Mouse (Mus musculus): ENCODE results near the gene Hpse2.
A peak's percentile ranks its signal among the peaks of the same experiment; 100 is the strongest.
"Not testable (repeated sequence)": the region's sequence is repeated elsewhere in the genome, so short reads cannot be mapped to it uniquely, and the experiment has no call there.

Gene Hpse2

DNA sequence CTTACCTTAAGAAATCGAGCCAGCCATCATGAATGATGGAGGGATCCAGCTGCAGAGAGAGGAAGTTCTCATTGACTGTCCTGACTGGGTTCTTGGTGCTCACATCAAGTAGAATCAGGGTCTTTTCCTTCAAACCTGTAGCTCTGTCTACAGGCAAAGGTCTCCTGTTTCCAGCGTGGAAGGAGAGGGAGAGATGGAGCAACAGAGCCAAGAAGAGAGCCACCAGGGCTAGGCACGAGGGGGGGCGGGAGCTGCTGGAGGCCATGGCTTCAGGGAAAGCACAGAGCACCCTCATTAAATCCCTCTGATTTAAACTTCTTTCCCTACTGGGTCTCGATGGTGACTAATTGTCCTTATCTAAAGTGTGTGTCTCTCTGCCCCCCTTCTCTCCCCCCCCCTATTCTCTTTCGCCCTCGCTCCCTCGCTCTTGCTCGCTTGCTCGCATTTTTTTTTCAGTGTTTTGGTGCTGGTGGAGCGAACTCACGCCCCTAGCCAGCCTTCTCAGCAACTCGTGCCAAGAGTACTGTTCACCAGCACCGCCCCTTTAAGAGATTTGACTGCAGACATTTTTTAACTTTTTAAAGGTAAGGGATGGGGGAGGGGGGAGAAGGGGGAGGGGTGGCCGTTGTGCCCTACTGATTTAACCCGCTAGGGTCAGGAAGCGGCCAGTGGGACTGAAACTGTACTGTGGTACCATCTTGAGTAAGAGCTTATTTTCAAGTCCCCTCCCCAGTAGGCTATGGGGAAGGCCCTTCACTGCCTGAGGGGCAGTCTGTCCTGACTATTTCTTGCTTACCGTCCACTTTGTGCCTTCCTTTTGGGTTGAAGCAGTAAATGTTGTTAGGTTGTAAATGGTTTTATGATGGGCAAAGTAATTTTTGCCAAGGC, at the start of gene Hpse2:
Gene Hpse2 (minus strand): TSS at position 339 of the 888 bp plus-strand sequence.
- no peak for DNase-seq

- no peak for DNase-seq
These were observed 39.5 kb upstream of the Hpse2 start for GRCm38 (mm10) chr19:43427446-43428224.

DNA sequence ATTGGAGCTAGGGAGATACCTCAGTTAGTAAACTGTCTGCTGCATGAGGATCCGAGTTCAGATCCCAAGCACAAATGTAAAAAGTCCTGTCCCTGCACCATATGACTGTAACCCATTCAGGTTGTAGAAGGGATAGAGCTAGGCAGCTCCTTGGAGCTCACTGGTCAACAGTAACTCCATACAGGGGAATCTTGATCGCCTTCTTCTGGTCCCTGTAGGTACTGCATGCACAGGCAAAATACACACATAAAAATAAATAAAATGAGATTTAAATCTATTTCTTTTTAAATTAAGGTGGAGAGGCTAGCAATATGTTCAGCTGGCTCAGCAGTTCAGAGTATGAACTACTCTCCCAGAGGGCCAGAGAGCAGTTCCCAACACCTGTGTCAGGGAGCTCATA, 35.9 kb upstream of the Hpse2 start:
- no peak for DNase-seq

DNA sequence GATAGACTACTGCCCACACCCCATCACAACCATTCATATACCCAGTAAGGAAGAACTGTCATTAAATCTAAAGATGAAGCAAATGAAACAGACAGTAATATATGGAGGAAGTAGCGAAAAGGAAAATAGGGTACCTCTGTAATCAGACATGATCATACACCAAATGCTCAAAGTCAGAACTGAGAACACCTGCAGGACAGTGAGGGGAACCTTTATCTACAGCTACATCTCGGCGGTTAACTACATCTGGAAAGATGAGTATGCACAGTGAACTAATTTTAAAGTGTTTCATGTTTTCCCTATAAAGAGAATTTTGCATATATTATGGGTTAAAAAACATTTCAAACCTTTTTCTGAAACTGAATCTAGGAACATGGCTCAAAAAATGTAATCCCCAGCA, 32.4 kb upstream of the Hpse2 start:
- no peak for DNase-seq

DNA sequence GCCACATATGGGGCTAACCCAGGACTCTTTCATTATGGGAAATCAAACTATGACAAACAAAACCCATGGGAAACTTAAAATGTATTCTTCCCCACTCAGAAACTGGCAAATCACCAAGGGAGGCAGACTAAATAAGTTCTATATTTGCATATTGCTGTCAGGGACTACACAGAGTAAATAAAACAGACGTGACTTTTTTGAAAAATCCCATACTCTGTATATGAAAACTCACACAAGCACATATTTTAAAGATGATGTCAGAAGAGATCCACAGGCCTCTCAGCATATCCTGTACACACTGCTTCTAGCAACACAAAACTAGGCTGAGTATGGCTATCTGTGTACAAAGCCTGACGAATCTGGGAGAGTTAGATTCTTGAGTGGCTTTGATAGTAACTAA, 27.4 kb upstream of the Hpse2 start:
- no peak for DNase-seq

DNA sequence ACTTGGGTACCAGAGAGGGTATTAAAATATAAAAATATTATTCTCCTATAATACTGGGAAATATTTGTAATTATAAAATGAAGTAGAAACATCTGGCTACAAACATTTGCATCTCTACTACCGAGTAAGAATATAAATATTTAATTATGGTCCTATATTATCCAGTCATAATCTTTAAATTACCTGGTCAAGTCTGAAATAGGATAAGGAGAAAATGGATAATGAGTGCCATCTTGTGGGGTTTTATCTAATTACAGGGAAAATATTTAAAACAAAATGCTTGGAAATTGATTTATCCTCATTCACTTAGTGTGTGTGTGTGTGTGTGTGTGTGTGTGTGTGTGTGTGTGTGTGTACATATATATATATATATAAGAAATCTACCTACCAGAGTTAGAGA, 19.0 kb upstream of the Hpse2 start:
- no peak for DNase-seq

DNA sequence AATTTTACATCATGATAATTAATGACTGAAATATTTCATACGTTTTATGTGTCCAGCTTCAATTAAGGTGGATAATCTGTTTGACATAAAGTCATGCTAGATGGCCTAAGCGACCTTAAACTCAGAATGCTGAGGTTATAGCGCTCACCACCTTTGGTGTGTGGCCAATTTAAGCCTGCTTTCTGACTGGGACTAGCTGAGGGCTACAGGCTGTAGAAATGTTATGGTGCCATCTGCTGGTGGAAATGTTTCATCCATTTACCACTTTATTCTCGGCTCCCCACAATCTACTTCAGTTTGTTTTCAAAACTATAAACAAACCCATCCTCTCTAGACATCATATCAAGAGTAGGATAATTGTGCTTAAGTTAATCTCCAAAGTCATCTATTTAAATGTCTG, 8.2 kb upstream of the Hpse2 start:
- DNase-seq = peak; percentile 16 to 63

DNA sequence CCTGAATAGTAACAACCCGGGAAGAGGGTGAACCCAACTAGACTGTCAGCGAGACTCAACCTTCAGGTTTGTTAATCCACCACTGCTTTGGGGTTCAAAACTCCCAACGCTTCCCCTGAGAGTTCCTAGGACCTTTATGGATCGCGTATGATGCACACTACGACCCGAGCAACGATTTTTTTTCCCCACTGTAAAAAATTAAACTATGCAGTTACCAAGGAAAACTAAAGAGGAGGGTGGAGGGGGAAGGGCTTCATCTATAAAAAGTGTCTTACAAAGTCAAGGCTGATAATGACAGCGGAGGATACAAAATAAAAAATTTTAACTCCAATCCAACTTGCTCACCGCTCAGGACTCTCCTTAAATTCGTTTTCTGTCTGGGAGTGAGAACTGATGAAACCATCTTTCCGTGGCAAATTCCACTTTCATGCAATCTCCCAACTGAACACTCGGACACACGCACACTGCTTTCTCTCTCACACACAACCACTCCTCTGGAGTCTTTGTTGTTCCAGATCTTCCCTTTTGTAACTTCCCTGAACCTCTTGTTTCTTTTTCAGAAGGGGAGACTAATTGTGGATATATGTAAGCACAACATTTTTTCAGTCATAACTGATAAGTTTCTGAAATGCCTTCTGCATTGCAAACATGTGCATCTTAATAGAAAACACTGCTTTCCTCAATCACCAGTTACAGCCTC, 934 bp downstream of the Hpse2 start:
- DNase-seq = no peak

GRCm38 (mm10) chr19:43386041-43386952, 1.9 kb downstream of the Hpse2 start:
- peak; percentile 6 to 9 for DNase-seq

DNA sequence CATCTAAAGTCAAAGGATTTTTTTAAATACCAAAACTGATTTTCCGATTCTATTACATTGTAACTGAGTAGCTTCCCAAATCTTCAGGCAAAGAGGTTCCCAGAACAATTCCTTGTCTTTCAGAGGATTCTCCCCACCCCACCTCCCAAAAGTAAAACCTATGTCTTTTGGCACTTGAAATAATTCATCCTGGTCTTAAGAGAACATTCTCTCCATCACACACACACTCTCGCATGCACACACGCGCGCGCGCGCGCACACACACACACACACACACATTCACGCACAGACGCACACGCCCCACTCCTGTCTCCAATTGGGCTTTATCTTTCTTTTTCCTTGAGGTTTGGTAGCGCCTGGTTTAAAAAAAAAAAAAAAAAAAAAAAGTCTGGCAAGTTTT, 2.7 kb downstream of the Hpse2 start:
- no peak for DNase-seq

DNA sequence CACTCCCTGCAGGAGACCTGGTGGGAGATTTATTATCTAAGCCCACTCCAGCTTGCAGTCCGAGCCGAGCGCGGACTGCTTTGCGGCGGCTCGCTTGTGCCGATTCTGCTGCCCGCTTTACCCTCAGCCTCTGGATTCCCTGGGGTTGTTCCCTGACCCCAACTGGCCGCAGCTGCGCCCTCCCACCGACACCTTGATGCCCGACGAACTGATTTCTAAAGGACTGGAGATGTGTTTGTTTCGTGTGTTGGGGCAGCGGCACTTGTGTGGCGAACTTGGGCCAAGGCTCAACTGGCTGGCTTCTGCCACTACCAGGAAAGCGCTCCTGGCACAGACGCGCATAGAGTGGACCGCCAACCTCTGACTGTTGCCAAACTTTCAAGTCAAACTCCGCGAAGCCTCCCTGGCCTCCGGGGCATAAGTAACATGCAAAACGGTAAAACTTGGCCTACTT, 3.1 kb downstream of the Hpse2 start:
- DNase-seq = peak in 1 of 2 experiments; percentile 10

DNA sequence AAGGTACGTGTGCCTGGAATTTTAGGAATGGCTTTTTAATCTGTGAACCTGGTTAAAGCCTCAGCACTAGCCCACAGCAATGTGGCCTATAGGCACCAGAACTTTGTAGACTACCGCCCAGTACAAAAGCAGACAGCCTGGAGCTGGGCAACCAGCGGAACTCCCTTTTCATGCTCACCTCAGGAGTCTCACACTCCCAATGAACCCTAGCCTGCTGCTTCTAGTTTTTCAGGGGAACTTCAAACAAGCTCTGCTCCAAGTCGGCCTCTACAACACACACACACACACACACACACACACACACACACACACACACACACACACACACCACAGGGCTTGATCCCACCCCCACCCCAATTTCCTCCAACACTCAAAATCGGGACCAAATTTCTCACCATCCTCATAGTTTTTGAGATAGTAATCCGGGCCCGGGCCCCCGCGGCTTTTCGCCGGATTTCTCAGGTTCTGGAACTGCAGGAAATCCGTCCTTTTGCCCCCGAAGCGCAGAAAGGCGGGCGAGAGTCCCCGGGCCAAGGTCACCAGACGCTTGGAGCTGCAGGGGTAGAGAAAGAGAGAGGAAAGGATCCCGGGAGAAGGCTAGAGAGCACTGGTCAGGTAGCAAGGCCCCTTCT, 3.7 kb downstream of the Hpse2 start:
- DNase-seq = no peak

DNA sequence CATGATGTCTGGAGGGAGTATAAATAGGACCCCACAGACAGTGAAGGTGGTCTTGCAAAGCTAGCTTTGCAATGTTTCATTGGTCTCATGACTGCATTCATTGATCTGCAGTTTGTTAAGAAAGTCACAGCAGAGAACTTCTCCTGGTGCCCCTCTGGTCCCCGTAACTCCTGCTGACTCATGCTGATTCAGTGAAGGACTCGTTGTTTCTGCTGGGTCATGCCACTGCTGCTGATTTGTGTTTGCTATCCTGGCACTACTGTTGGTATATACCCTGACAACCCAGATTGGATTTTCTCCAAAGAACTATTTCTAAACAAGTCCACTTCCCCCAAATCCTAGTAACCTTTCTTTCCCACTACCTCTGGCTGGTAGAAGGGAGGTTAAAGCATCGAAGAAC, 29.3 kb downstream of the Hpse2 start:
- no peak for DNase-seq

DNA sequence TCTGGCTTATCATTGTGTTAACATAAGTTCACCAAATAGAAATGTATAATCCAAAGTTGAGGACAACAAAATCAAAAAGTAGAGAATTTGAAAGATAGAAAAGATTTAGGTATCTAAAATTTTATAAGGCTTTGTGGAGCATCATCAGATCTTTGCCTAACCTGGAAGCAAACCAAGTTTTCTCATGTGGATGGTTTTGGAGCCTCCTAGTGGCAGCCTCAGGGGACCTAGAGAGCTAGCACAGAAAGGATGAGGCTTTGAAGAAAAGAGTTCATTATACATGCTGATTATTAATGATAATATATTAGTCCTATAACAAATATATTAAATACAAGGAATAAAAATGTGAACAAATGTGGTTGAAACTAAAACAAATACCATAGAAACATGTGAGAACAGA, 77.0 kb downstream of the Hpse2 start:
- peak; percentile 8 to 33 for DNase-seq

DNA sequence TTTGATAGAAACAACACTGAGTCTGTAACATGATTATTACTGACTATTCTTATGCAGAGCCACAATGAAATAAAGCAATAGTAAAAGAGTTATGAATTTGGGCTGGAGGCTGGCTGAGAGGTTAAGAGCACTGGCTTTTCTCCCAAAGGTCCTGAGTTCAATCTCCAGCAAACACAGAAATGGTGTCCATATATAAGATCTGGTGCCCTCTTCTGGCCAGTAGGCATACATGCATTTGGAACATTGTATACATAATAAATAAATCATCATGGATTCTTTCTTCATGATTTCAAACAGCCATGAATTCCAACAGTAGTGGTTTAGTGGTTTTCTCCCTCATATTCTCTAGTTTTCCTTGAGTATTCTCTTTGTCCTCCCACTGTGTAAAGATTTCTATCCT, 81.4 kb downstream of the Hpse2 start:
- no peak for DNase-seq

GRCm38 (mm10) chr19:43281336-43281735, 106.8 kb downstream of the Hpse2 start:
- not testable (repeated sequence) for DNase-seq

DNA sequence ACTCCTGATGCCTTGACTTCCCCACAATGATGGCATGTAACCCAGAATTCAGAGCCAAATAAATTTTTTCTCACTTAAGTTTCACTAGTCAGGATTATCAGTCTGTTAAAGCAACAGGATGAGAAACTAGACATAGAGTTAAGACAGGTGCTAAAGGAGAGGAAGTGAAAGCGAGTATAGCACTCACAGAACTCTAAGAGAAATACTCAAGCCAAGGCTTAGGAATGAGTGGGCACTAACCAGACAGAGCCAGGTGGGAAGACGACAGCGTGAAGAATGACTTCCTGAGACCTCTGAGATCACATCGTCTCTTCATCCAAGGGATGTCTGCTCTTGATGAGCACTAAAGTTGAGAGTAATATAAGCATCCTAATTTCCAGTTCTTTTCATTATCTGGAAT, 144.2 kb downstream of the Hpse2 start:
- DNase-seq = no peak

GRCm38 (mm10) chr19:43231711-43232110, 156.4 kb downstream of the Hpse2 start:
- DNase-seq = no peak

DNA sequence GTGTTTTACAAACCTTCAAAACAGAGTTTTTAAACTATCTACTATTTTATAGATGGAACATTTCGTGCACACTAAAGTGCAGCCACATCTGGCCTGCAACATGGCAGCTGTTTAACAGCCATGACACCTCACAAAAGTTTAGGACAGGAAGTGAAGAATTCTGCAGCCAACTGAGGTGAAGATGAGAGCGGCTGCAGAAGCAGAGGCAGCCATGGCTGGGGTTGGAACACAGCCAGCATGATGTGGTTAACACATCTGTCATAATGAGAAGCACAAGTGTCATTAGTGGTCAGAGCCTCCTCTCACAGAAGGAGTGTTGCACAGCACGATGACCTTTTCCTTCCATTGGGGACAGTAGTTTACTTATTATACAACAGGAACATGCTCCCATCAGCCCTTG, 194.6 kb downstream of the Hpse2 start:
- no peak for DNase-seq

- DNase-seq = no peak
These were observed 212.7 kb downstream of the Hpse2 start for GRCm38 (mm10) chr19:43175437-43175965.

- DNase-seq = no peak
These were observed 213.3 kb downstream of the Hpse2 start for GRCm38 (mm10) chr19:43174812-43175211.
